Mouse (Mus musculus) fat pad, adult 2 months (tissue): ENCODE results near the gene Vmn2r53.
"Not testable (repeated sequence)": the region's sequence is repeated elsewhere in the genome, so short reads cannot be mapped to it uniquely, and the experiment has no call there.

Experiments used
- DNase-seq: peaks from one replicate; pipeline ENCODE4 v3.0.0-alpha.2; 2011; ENCODE audit warnings: low read depth, low spot score; ENCODE audit errors: extremely low read depth

Vmn2r53 gene

DNA sequence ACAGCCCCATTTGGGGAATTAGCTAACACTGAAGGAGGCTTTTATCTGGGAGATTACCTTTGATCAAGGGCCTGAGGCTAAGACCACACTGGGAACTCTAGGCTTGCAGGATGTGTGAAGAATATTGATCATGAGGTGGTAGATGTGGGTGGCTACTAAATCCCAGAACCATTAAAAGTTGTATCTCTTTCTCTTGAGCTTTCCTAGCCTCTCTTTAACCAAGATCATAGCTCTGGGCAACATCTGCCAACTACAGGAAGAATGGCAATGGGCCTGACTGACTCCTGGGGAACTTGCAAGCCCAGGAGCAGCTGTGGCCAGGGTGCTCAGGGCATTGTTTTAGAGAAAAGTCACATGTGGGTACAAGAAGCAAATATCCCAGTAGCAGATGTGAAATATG lies at the start of gene Vmn2r53:
Gene Vmn2r53 (minus strand): TSS at position 101 of the 400 bp plus-strand sequence.
- DNase-seq, result no peak

DNA sequence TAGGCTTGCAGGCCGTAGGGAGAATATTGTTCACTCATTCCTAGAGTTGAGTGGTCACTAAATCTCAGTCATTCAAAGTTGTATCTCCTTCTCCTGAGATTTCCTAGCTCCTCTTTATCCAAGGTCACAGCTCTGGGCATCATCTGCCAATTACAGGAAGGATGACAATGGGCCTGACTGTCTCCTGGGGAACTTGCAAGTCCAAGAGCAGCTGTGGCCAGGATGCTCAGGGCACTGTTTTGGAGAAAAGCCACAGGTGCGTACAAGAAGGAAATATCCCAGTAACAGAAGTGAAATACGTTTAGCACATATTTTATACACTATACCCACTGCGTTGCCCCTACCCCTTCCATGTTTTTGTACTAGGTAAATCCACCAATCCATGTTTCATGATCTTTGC lies 31.6 kb upstream of the Vmn2r53 start, which contains the start of gene Vmn2r54:
Gene Vmn2r54 (minus strand): TSS at position 101 of the 400 bp plus-strand sequence.
- DNase-seq, result not testable (repeated sequence)
